Mouse (Mus musculus): ENCODE results near the gene Vmn1r52.
"Not testable (repeated sequence)": the region's sequence is repeated elsewhere in the genome, so short reads cannot be mapped to it uniquely, and the experiment has no call there.

Gene Vmn1r52

GRCm38 (mm10) chr6:90174508-90174907, at the start of gene Vmn1r52:
Gene Vmn1r52 (plus strand): TSS chr6:90174808.
- in situ Hi-C loops (cut with MboI, MseI): no loop called here

GRCm38 (mm10) chr6:90160139-90160538, 14.5 kb upstream of the Vmn1r52 start:
- in situ Hi-C loops (cut with MboI, MseI): no loop called here

GRCm38 (mm10) chr6:90202493-90202892, 27.9 kb downstream of the Vmn1r52 start, which contains the start of gene V1ra8:
Gene V1ra8 (plus strand): TSS chr6:90202793.
- in situ Hi-C loops (cut with MboI, MseI): not testable (repeated sequence)

- in situ Hi-C loops (cut with MboI, MseI): no loop called here
These were observed 49.7 kb downstream of the Vmn1r52 start, which contains the start of gene Vmn1r53 for GRCm38 (mm10) chr6:90224338-90224737. Gene Vmn1r53 (minus strand): TSS chr6:90224438.
